Mouse (Mus musculus) macrophage (primary cell): ENCODE results near the gene Eme2. TPM values are rescaled to one million over a fixed set of nuclear protein-coding genes. Genes with fewer than 3 reads are reported as not detected.
A peak's percentile ranks its signal among the peaks of the same experiment; 100 is the strongest.

Experiments used
- H3K27ac ChIP-seq: fragments of 350-480 bp; formaldehyde crosslinking; 2 replicates; pipeline ENCODE4 v1.9.0; 2021
- H3K36me3 ChIP-seq: fragments of 350-480 bp; formaldehyde crosslinking; 2 replicates; pipeline ENCODE4 v1.9.0; 2021; ENCODE audit errors: inconsistent target
- H3K4me3 ChIP-seq: fragments of 350-480 bp; formaldehyde crosslinking; 2 replicates; pipeline ENCODE4 v1.9.0; 2021; ENCODE audit errors: inconsistent target
- H3K79me2 ChIP-seq: fragments of 350-480 bp; formaldehyde crosslinking; 2 replicates; pipeline ENCODE4 v1.9.0; 2021; ENCODE audit errors: inconsistent target
- WGBS: methylation state at CpG from one replicate; pipeline ENCODE4 v1.1.7; 2026; ENCODE audit warnings: inconsistent platforms; ENCODE audit not compliant: missing documents; 5-methylcytosine and 5-hydroxymethylcytosine counted together
- polyA plus RNA-seq: library from polyadenylated mRNA; stranded (reverse); fragments of 250-400 nt; gene quantifications from 3 replicates; pipeline ENCODE4 v1.2.4, GENCODE M21; 2018; ENCODE audit warnings: inconsistent platforms

Gene Eme2
- polyA plus RNA-seq, 1 experiment from 2014 or later = 4.6 TPM

GRCm38 (mm10) chr17:24903767-24904166 lies 8.9 kb upstream of the Eme2 start:
- no peak overlapping the region for H3K4me3 ChIP-seq
- H3K79me2 ChIP-seq = no peaks in the 10 kb centered on the region
- peaks cover 100% of the 10 kb centered on the region for H3K36me3 ChIP-seq
- 93% methylated on average over 9 of the region's 9 CpGs for WGBS
- H3K27ac ChIP-seq = no peak overlapping the region

GRCm38 (mm10) chr17:24902671-24903474 lies 8.0 kb upstream of the Eme2 start:
- 75% methylated on average over 9 of the region's 9 CpGs for WGBS
- H3K79me2 ChIP-seq = no peaks in the 10 kb centered on the region
- H3K4me3 ChIP-seq = no peak overlapping the region
- no peak overlapping the region for H3K27ac ChIP-seq
- H3K36me3 ChIP-seq = peaks cover 97% of the 10 kb centered on the region

DNA sequence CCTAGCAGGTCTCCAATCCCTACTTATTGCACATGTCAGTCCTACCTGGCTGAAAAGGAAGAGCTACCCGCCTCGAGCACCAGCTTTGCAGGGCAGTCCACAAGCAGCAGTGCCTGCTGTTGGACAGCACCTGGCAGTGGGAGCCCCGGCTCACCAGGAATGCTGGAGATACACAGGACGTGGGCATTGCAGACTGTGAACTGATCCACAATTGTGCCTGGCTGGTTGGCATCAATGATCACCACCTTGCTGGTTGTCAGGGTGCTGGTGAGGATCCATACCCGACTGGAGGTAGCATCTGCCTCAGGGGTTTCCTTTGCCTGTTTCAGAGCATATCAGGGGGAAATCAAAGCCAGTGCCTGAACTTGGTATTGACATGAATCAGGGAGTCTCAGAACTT lies 7.2 kb upstream of the Eme2 start:
- H3K79me2 ChIP-seq = no peaks in the 10 kb centered on the region
- H3K4me3 ChIP-seq = no peak overlapping the region
- H3K27ac ChIP-seq = no peak overlapping the region
- H3K36me3 ChIP-seq = peaks cover 90% of the 10 kb centered on the region
- 95% methylated on average over 5 of the region's 5 CpGs for WGBS

GRCm38 (mm10) chr17:24900014-24900413 lies 5.1 kb upstream of the Eme2 start:
- H3K79me2 ChIP-seq = peaks cover 5% of the 10 kb centered on the region; the same call in 1 of the 2 replicates
- 93% methylated on average over 5 of the region's 6 CpGs for WGBS
- no peak overlapping the region for H3K27ac ChIP-seq
- peaks cover 68% of the 10 kb centered on the region for H3K36me3 ChIP-seq
- H3K4me3 ChIP-seq = no peak overlapping the region

- Histone ChIP-seq H3K79me2 (peaks cover 11% of the 10 kb centered on the region; the same call in 1 of the 2 replicates), H3K27ac (no peak overlapping the region), H3K4me3 (no peak overlapping the region), H3K36me3 (peaks cover 60% of the 10 kb centered on the region)
- 92% methylated on average over 5 of the region's 5 CpGs for WGBS
Measured at GRCm38 (mm10) chr17:24899153-24899552, 4.3 kb upstream of the Eme2 start.

DNA sequence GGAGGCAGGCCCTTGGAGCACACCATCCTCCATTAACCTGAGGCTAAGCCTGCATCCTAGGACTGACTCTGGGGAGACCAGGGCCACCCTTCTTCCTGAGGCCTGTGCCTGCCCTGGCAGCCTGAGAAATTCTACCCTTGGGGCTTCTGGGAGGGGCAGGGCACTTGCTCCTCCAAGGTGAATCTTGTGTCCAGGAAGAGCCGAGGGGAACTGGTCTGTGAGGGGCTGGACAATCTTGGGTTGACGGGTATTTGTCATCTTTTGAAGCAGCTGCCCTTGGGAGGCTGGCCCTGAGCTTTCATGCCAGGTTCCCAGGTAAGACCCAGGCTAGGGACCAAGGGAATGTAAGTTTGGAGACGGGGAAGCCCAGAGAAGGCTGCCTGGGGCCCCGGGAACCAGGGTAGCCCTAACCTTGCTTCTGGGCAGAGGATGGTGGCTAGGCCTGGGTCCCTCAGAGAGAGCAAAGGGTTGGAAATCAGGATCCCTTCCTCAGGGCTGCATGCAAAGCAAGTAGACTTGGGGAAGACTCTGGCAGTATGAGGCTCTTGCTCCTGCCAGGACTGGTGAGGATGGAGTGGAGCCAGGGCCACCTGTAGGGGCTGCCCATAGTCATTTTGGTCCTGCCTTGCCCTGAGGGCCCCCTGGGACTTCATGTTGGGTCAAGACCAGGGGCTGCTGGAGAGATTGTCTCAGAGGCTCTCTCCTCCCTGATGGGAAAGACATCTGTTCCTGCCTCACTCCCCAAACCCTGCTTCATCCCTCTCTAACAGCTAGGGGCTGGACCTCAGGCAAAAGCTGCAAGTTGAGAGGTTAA lies 3.4 kb upstream of the Eme2 start:
- H3K4me3 ChIP-seq = no peak overlapping the region
- H3K27ac ChIP-seq = no peak overlapping the region
- 91% methylated on average over 4 of the region's 4 CpGs for WGBS
- H3K79me2 ChIP-seq = peaks cover 20% of the 10 kb centered on the region; the same call in 1 of the 2 replicates
- H3K36me3 ChIP-seq = peaks cover 54% of the 10 kb centered on the region

GRCm38 (mm10) chr17:24897600-24897999 lies 2.7 kb upstream of the Eme2 start:
- Histone ChIP-seq H3K27ac (no peak overlapping the region), H3K36me3 (peaks cover 54% of the 10 kb centered on the region), H3K4me3 (no peak overlapping the region), H3K79me2 (peaks cover 22% of the 10 kb centered on the region; the same call in 1 of the 2 replicates)
- WGBS = 95% methylated on average over 4 of the region's 4 CpGs

DNA sequence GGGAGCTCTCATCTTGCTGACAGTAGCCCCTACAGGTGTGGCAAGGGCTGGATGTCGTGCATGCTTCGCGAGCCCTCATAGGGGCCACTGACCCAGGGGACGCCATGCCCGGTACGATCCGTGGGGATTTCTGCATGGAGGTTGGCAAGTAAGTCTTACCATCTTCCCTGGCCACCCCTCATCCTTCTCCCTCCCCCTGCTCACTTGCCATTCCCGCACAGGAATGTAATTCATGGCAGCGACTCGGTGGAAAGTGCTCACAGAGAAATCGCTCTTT lies 2.0 kb upstream of the Eme2 start:
- Histone ChIP-seq H3K4me3 (peak overlapping the region; percentile 88), H3K36me3 (peaks cover 54% of the 10 kb centered on the region), H3K27ac (no peak overlapping the region), H3K79me2 (peaks cover 22% of the 10 kb centered on the region; the same call in 1 of the 2 replicates)
- WGBS = 61% methylated on average over 11 of the region's 11 CpGs

DNA sequence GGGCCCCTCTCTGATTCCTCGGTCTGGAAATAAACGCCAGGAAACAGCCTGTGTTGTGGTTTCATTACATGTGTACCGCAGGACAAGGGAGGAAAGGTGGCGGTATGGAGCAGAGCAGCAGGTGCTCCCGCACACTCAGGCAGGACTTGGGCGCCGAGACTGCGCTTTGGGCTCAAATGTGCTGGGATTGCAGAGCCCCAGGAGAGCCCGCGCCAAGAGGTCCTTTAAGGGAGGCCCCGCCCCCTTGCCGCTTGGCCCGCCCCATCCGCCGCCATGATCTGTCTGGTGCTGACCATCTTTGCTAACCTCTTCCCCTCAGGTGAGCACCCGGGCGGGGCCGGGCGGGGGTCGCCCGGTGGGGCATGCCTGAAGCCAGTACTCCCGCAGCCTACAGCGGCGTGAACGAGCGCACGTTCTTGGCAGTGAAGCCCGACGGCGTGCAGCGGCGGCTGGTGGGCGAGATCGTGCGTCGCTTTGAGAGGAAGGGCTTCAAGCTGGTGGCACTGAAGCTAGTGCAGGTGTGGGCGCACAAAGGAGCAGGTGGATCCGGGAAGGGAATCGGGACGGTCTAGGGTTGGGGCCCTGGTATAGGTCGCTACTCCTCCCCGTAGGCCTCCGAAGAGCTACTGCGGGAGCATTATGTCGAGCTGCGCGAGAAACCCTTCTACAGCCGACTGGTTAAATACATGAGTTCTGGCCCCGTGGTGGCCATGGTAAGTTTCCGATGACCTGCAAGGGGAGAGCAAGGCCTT lies 1.5 kb upstream of the Eme2 start, which contains the start of gene Nme3:
Gene Nme3, plus strand, starts transcription at position 260 of the 752 bp plus-strand sequence.
- 3% methylated on average over 47 of the region's 50 CpGs for WGBS
- Histone ChIP-seq H3K36me3 (peaks cover 54% of the 10 kb centered on the region), H3K4me3 (peak within 1 kb of the TSS; percentile 88), H3K79me2 (peaks cover 22% of the 10 kb centered on the region; the same call in 1 of the 2 replicates), H3K27ac (peak within 1 kb of the TSS; percentile 33)

DNA sequence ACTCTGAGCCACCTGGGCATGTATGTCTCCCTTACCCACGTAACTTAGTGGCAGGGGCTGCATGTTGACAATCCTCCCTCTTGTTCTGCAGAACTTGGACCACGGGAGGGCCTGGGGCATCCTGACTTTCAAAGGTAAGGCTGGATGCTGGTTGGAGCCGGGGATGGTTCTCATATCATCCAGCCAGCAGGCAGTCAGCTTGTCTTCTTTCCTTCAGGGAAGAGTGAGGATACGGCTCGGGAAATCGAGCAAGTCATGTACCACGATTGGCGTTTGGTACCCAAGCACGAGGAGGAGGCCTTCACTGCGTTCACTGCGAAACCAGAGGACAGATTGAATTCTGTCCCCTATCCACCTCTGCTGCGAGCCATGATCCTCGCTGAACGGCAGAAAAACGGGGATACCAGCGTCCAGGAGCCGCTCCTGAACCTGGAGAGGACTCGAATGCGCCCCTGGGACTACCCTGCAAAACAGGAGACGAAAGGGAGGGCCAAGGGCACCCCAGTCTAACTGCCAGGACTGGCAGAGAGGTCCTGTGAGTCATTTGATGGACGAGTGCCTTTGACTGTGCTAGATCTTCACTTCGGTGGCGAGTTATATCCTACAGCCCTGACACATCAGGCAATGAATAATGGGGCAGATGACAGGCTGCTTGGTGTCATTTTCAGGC lies 819 bp upstream of the Eme2 start:
- 8% methylated on average over 23 of the region's 23 CpGs for WGBS
- H3K36me3 ChIP-seq = peaks cover 54% of the 10 kb centered on the region

DNA sequence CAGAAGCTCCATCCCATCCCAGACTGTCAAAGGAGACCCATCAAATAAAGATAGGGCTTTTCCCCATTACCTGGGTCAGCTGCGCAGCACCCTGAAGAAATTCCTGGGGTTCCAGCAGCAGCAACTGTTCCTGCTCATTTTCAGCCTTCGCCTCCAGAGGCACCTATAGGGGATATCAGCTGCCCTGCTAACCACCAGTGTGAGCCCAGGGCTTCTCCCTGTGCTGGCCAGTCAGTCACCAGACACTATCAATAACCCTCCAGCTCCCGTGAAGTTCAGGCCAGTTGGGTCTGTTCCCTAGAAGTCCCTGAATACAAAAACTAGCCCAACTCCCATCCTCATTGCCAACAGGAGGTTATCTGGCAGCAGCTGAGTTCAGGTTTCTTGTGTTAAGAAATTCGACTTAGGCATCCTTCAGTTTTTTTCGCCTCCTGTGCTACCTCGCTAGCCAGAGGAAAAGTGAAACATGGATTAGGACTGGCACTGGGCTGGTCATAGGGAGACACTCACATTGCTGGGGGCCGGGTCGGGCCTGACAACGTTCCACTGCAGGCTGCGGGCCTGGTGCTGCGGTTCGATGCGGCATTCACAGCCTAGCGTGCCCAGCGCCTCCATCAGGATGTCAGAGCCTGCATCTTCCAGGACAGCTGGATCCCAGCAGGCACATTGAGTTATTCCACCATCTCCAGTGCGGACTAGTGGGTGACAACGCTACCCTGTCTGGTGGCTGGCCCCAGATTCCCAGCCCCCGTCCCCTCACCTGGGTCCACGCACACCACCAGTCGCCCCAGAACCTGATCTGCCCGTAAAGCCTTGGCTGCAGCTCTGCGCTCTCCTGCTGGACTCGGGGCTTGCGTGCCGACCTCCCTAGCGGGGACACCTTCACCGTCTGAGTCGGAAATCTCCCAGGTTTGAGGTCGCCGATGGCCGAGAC lies 559 bp downstream of the Eme2 start:
- Histone ChIP-seq H3K36me3 (peaks cover 47% of the 10 kb centered on the region), H3K79me2 (peaks cover 22% of the 10 kb centered on the region; the same call in 1 of the 2 replicates), H3K27ac (peak overlapping the region; percentile 38; the same call in 1 of the 2 replicates), H3K4me3 (peak overlapping the region; percentile 88)
- WGBS = 12% methylated on average over 30 of the region's 31 CpGs

More for the DNA sequence above, 819 bp upstream of the Eme2 start:
- Histone ChIP-seq H3K4me3 (peak overlapping the region; percentile 88), H3K27ac (peak overlapping the region; percentile 33), H3K79me2 (peaks cover 22% of the 10 kb centered on the region; the same call in 1 of the 2 replicates)

GRCm38 (mm10) chr17:24893276-24893675 lies 1.6 kb downstream of the Eme2 start:
- Histone ChIP-seq H3K79me2 (peaks cover 31% of the 10 kb centered on the region; the same call in 1 of the 2 replicates), H3K27ac (no peak overlapping the region), H3K4me3 (no peak overlapping the region), H3K36me3 (peaks cover 37% of the 10 kb centered on the region)
- WGBS = 96% methylated on average over 2 of the region's 2 CpGs

GRCm38 (mm10) chr17:24892785-24893184 lies 2.1 kb downstream of the Eme2 start:
- Histone ChIP-seq H3K27ac (no peak overlapping the region), H3K4me3 (no peak overlapping the region), H3K79me2 (peaks cover 36% of the 10 kb centered on the region), H3K36me3 (peaks cover 36% of the 10 kb centered on the region)
- WGBS = 90% methylated on average over 10 of the region's 12 CpGs
